Mouse (Mus musculus) small intestine, adult 2 months (tissue): ENCODE data around the gene Abcc4. TPM values are rescaled to one million over a fixed set of nuclear protein-coding genes. Genes with fewer than 3 reads are reported as not detected.
A peak's percentile ranks its signal among the peaks of the same experiment; 100 is the strongest.

Experiments
- H3K27ac ChIP-seq: fragments of 200-500 bp; 2 replicates; pipeline ENCODE4 v1.5.1; 2012; ENCODE audit warnings: low read depth, low read length, control low read depth, inconsistent platforms; ENCODE audit not compliant: insufficient read depth
- H3K27me3 ChIP-seq: fragments of 200-500 bp; 2 replicates; pipeline ENCODE4 v1.6.1; 2012; ENCODE audit warnings: mild to moderate bottlenecking, moderate library complexity, low read length, inconsistent platforms; ENCODE audit not compliant: control insufficient read depth, insufficient read depth
- H3K36me3 ChIP-seq: fragments of 200-500 bp; 2 replicates; pipeline ENCODE4 v1.6.1; 2012; ENCODE audit warnings: mild to moderate bottlenecking, low read length, control low read depth, inconsistent platforms; ENCODE audit not compliant: control insufficient read depth, insufficient read depth
- H3K4me1 ChIP-seq: fragments of 200-500 bp; 2 replicates; pipeline ENCODE4 v1.6.1; 2012; ENCODE audit warnings: low read length, inconsistent platforms, mixed read lengths; ENCODE audit not compliant: control insufficient read depth, insufficient read depth, insufficient read length
- H3K4me3 ChIP-seq: fragments of 200-500 bp; 2 replicates; pipeline ENCODE4 v1.5.1; 2012; ENCODE audit warnings: low read depth, mild to moderate bottlenecking, control low read depth, inconsistent platforms, low read length, moderate library complexity
- CTCF ChIP-seq: fragments of 200-500 bp; IDR thresholded peaks from 2 replicates; pipeline ENCODE4 v1.5.1; 2012; ENCODE audit warnings: low read depth, mild to moderate bottlenecking, control low read depth, inconsistent platforms, low read length, moderate library complexity, mixed read lengths; ENCODE audit not compliant: insufficient replicate concordance, insufficient read length; ENCODE audit errors: extremely low read depth
- POLR2A ChIP-seq: fragments of 200-500 bp; IDR thresholded peaks from 2 replicates; pipeline ENCODE4 v1.6.1; 2012; ENCODE audit warnings: low read depth, mild to moderate bottlenecking, control low read depth, inconsistent platforms, low read length, moderate library complexity
- WGBS: fragments of 180-500 bp; shearing (Covaris S2); methylation state at CpG from one replicate; pipeline ENCODE4 v1.1.7; 2018; 5-methylcytosine and 5-hydroxymethylcytosine counted together
- polyA plus RNA-seq: library from polyadenylated mRNA; depleted of rRNA; stranded (reverse); fragments of >200 nt; gene quantifications from 2 replicates; pipeline ENCODE4 v1.2.3, GENCODE M21; 2012

The Abcc4 gene
- polyA plus RNA-seq, 1 experiment = 1.3 TPM

DNA sequence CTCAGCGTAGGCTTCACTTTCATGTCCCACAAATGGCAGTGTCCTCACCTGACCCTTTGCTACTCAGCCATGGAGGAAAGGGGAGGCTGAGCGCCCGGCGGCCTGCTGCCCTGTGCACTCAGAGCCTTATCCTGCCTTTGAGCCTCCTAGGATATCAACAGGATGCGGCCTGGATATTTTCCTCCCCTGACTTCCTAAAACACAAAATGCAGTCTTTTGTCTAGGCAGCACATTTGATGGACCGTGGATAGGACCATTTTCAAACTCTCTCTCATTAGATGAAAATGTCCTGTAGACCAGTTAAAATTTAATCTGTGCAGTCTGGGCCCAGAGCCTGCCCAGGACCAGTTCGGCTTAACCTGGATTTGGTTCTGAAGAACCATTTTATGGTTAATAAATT lies 12.6 kb upstream of the Abcc4 start:
- no peak for TF ChIP-seq CTCF
- no peaks in the 10 kb centered on the region for H3K27me3 ChIP-seq
- no peaks in the 10 kb centered on the region for H3K36me3 ChIP-seq
- H3K27ac ChIP-seq = no peak overlapping the region
- 73% methylated on average over 7 of the region's 7 CpGs for WGBS
- H3K4me3 ChIP-seq = no peak overlapping the region
- no peaks in the 10 kb centered on the region for H3K4me1 ChIP-seq

- no peak for TF ChIP-seq POLR2A
- TF ChIP-seq CTCF = no peak
- H3K4me3 ChIP-seq = no peak overlapping the region
- WGBS = 74% methylated on average over 16 of the region's 16 CpGs
These were observed 10.6 kb upstream of the Abcc4 start for GRCm38 (mm10) chr14:118716372-118717312.

GRCm38 (mm10) chr14:118714720-118715119 lies 8.7 kb upstream of the Abcc4 start:
- Histone ChIP-seq H3K27ac (no peak overlapping the region), H3K27me3 (no peaks in the 10 kb centered on the region), H3K4me1 (peaks cover 3% of the 10 kb centered on the region; the same call in 1 of the 2 replicates), H3K36me3 (no peaks in the 10 kb centered on the region), H3K4me3 (no peak overlapping the region)
- 72% methylated on average over 6 of the region's 6 CpGs for WGBS
- TF ChIP-seq POLR2A (no peak), CTCF (no peak)

More at GRCm38 (mm10) chr14:118716372-118717312, 10.6 kb upstream of the Abcc4 start:
- Histone ChIP-seq H3K4me1 (no peaks in the 10 kb centered on the region), H3K27me3 (no peaks in the 10 kb centered on the region), H3K27ac (no peak overlapping the region), H3K36me3 (no peaks in the 10 kb centered on the region)

DNA sequence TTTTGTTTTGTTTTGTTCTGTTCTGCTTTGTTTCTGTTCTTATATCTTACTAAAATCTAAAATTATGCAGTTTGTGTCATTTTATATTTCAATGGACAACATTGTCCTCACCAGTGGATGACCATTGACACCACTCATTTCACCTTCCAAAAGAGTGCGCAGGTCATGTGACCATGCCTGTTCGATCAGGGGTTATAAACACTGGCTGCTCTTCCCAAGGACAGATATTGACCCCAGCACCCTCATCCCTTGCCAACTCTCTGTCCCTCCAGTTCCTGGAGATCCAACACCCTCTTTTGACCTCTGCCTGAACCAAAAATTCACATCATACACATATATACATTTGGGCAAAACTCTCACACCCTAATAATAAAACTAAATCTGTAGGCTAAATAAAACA lies 8.3 kb upstream of the Abcc4 start:
- H3K4me1 ChIP-seq = peaks cover 3% of the 10 kb centered on the region; the same call in 1 of the 2 replicates
- no peak overlapping the region for H3K4me3 ChIP-seq
- no peak for TF ChIP-seq POLR2A
- no peak for TF ChIP-seq CTCF
- WGBS = 79% methylated on average over 2 of the region's 2 CpGs
- H3K27me3 ChIP-seq = no peaks in the 10 kb centered on the region
- H3K27ac ChIP-seq = no peak overlapping the region
- no peaks in the 10 kb centered on the region for H3K36me3 ChIP-seq

DNA sequence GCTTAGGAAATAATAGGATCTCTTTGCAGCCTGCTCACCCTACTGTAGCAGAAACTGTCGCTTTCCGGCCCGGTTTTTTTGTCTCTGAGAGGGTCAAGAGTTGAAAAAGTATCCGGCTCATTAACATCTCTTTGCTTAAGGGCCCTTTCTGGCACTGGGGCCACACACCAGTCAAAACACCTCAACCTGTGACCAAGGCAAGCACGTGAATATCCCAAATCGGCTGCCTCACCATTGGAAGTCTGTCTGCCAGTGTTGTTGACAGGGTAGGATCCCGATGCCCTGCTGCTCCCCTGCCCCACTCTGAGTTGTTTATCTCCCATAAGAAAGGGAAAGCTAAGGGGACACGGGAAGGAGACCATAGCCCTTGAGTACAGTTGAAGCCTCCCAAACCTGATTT lies 7.8 kb upstream of the Abcc4 start:
- H3K27me3 ChIP-seq = no peaks in the 10 kb centered on the region
- no peak overlapping the region for H3K27ac ChIP-seq
- no peak for TF ChIP-seq POLR2A
- no peak for TF ChIP-seq CTCF
- WGBS = 39% methylated on average over 8 of the region's 8 CpGs
- no peak overlapping the region for H3K4me3 ChIP-seq
- peaks cover 3% of the 10 kb centered on the region; the same call in 1 of the 2 replicates for H3K4me1 ChIP-seq
- H3K36me3 ChIP-seq = no peaks in the 10 kb centered on the region

GRCm38 (mm10) chr14:118713408-118713807 lies 7.4 kb upstream of the Abcc4 start:
- H3K4me1 ChIP-seq = peaks cover 3% of the 10 kb centered on the region; the same call in 1 of the 2 replicates
- no peaks in the 10 kb centered on the region for H3K36me3 ChIP-seq
- H3K27ac ChIP-seq = no peak overlapping the region
- TF ChIP-seq CTCF (no peak), POLR2A (no peak)
- H3K4me3 ChIP-seq = peak overlapping the region; percentile 53
- no peaks in the 10 kb centered on the region for H3K27me3 ChIP-seq
- 2% methylated on average over 18 of the region's 18 CpGs for WGBS

DNA sequence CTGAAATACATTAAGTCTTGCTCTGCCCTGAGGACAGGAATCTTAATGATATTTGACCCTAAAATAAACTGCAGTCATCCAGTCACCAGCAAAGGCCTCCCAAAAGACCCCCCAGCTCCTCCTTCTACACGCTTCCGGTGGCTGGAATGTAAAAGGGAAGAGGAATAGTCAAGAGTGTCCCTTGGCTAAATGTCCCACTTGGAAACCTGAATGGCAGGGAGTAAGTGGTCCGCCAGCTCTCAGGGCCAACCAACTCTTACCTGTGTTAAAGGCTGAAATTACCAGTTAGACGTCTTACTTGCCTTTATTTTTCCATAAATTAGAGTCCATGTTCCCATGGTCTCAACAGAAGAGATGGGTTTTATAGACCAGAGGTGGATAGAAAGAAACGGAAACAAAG lies 6.9 kb upstream of the Abcc4 start:
- H3K27ac ChIP-seq = no peak overlapping the region
- no peak for TF ChIP-seq POLR2A
- no peak for TF ChIP-seq CTCF
- 73% methylated on average over 5 of the region's 5 CpGs for WGBS
- H3K36me3 ChIP-seq = no peaks in the 10 kb centered on the region
- peaks cover 3% of the 10 kb centered on the region; the same call in 1 of the 2 replicates for H3K4me1 ChIP-seq
- no peaks in the 10 kb centered on the region for H3K27me3 ChIP-seq
- no peak overlapping the region for H3K4me3 ChIP-seq

DNA sequence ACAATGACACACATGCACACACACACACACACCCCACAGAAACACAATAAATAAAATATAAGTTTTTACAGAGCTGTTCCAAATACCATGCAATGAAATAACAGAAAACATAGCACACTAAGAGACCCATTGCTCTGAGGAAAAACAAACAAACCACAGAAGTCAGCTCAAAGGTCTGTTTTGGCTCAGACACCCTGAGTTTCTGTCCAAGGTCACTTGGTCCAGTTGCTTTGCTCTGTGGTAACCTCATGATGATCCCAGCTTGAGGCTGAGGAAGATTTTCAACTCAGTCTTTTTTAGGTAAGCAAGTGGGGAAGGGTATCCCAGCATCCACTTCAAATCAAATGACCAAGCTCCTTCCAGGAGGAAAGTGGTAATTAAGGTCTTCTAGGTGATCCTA lies 4.9 kb upstream of the Abcc4 start:
- no peaks in the 10 kb centered on the region for H3K27me3 ChIP-seq
- H3K27ac ChIP-seq = no peak overlapping the region
- no peaks in the 10 kb centered on the region for H3K36me3 ChIP-seq
- TF ChIP-seq CTCF (no peak), POLR2A (no peak)
- H3K4me1 ChIP-seq = peaks cover 6% of the 10 kb centered on the region; the same call in 1 of the 2 replicates
- no peak overlapping the region for H3K4me3 ChIP-seq
